Comparison of ENCODE assay signal across 8 mouse cellular contexts in genomic region chr11:101174851-101175628, GRCm38 (mm10). TPM values are rescaled to one million over a fixed set of nuclear protein-coding genes. Genes with fewer than 3 reads are reported as not detected.
DNase-seq lines count a peak whose midpoint lies in the region; ATAC-seq lines count a peak whose summit lies in the region.

Gene Ccr10, minus strand, starts transcription at chr11:101175443.

- no peak for DNase-seq in kidney, postnatal 10 days
- DNase-seq in cerebellum, postnatal 10 days, result peak; percentile 61 to 72
- no peak for DNase-seq in hindbrain, embryonic 10.5 days (ENCODE audit: low spot score)
- DNase-seq in midbrain, embryonic 10.5 days (ENCODE audit: low spot score), result no peak
- DNase-seq in thymus, postnatal 4 days, result no peak
- DNase-seq in urinary bladder, postnatal 36 days (ENCODE audit: low spot score in 2 of 2), result no peak
- DNase-seq in ovary, postnatal 10 days (ENCODE audit: low spot score), result no peak

- no peak for ATAC-seq in kidney, embryonic 16.5 days (ENCODE audit: low FRiP score, low TSS enrichment)

- H3K9ac ChIP-seq in kidney, embryonic 16.5 days (replicated peaks; ENCODE audit: low read length), result peak within 1 kb of the TSS; percentile 70

- H3K4me2 ChIP-seq in kidney, embryonic 16.5 days (replicated peaks; ENCODE audit: low read depth, low read length), result peak within 1 kb of the TSS; percentile 96

- H3K27me3 ChIP-seq in kidney, embryonic 16.5 days (ENCODE audit: insufficient read depth, low read length), result peaks cover 20% of the 10 kb centered on the region
- H3K27me3 ChIP-seq in hindbrain, embryonic 10.5 days (ENCODE audit: insufficient read depth, poor library complexity, severe bottlenecking), result peaks cover 87% of the 10 kb centered on the region
- H3K27me3 ChIP-seq in midbrain, embryonic 10.5 days (ENCODE audit: low read depth, poor library complexity, severe bottlenecking), result peaks cover 89% of the 10 kb centered on the region

- peak within 1 kb of the TSS; percentile 93 for H3K27ac ChIP-seq in kidney, embryonic 16.5 days (ENCODE audit: low read length)
- peak within 1 kb of the TSS; percentile 79 for H3K27ac ChIP-seq in hindbrain, embryonic 10.5 days
- H3K27ac ChIP-seq in midbrain, embryonic 10.5 days (replicated peaks), result peak within 1 kb of the TSS; percentile 76

- no peaks in the 10 kb centered on the region for H3K9me3 ChIP-seq in kidney, embryonic 16.5 days (ENCODE audit: low read length)
- no peaks in the 10 kb centered on the region for H3K9me3 ChIP-seq in hindbrain, embryonic 10.5 days
- H3K9me3 ChIP-seq in midbrain, embryonic 10.5 days (replicated peaks), result no peaks in the 10 kb centered on the region

- H3K36me3 ChIP-seq in kidney, embryonic 16.5 days (ENCODE audit: insufficient read depth, low read length), result no peaks in the 10 kb centered on the region
- no peaks in the 10 kb centered on the region for H3K36me3 ChIP-seq in hindbrain, embryonic 10.5 days
- no peaks in the 10 kb centered on the region for H3K36me3 ChIP-seq in midbrain, embryonic 10.5 days

- 21% methylated on average over 14 of the region's 14 CpGs for WGBS in kidney, embryonic 16.5 days
- WGBS in hindbrain, embryonic 10.5 days, result 24% methylated on average over 14 of the region's 14 CpGs
- 23% methylated on average over 14 of the region's 14 CpGs for WGBS in midbrain, embryonic 10.5 days

- peak within 1 kb of the TSS; percentile 46 for H3K4me3 ChIP-seq in kidney, embryonic 16.5 days (ENCODE audit: low read length)
- H3K4me3 ChIP-seq in hindbrain, embryonic 10.5 days, result peak within 1 kb of the TSS; percentile 46
- peak within 1 kb of the TSS; percentile 52 for H3K4me3 ChIP-seq in midbrain, embryonic 10.5 days

- H3K4me1 ChIP-seq in kidney, embryonic 16.5 days (ENCODE audit: insufficient read depth, low read length), result peaks cover 61% of the 10 kb centered on the region
- peaks cover 80% of the 10 kb centered on the region for H3K4me1 ChIP-seq in hindbrain, embryonic 10.5 days (replicated peaks)
- peaks cover 81% of the 10 kb centered on the region for H3K4me1 ChIP-seq in midbrain, embryonic 10.5 days

RNA-seq across cellular contexts. Expression of gene Ccr10, which starts in this region (rescaled TPM):
- polyA plus RNA-seq in kidney, embryonic 16.5 days (2015; fragmentation: Nextera tagmentation; extraction: Ambion mirVana), result 0.50 and 0.76 TPM in 2 replicates
- 0.15 and 0.20 TPM in 2 replicates for polyA plus RNA-seq in hindbrain, embryonic 10.5 days (2016; fragmentation: Nextera tagmentation; extraction: Ambion mirVana)
- 0.17 and 0.20 TPM in 2 replicates for polyA plus RNA-seq in midbrain, embryonic 10.5 days (2016; fragmentation: Nextera tagmentation; extraction: Ambion mirVana)

Comparison
In these comparisons a context has a peak if more than half of its experiments do, and no peak if none do; other contexts are left out.
1. DNase-seq: peak in cerebellum, postnatal 10 days (2 of 2); none in kidney, postnatal 10 days (single experiment), hindbrain, embryonic 10.5 days (single experiment), midbrain, embryonic 10.5 days (single experiment), thymus, postnatal 4 days (single experiment), urinary bladder, postnatal 36 days (0 of 2) and ovary, postnatal 10 days (single experiment).
2. Peak in every context shown above with its lines, with median percentiles within 50 percentile points of each other: H3K27ac ChIP-seq and H3K4me3 ChIP-seq.